Mouse (Mus musculus): ENCODE results near the gene Foxp1.

DNA sequence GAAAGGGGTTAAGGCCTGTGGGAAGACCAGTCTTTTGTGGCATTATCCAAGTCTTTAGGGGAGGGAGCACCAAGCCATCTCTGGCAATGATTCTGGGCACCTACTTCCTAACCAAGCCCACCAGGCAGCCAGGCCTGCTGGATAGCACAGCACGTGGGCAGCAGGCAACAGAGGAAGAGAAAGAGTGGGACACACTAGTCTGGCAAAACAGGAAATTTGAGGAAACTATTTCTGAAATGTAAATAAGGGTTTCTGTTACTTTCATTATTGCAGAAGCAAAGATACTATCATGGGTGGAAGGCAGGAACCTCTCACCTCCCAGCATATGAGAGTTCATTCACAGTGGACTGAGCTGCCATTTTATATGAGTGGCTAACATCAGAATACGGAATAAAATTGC is 121.3 kb downstream of the Foxp1 start:
- TF ChIP-seq POLR2A (IDR thresholded peaks at IDR 0.05; ENCODE audit: low read depth, low read length) (no peak), CTCF (IDR thresholded peaks at IDR 0.05; ENCODE audit: extremely low read depth, insufficient read depth, insufficient read length, insufficient replicate concordance) (no peak)
